Mouse (Mus musculus) neural tube, embryonic 14.5 days (tissue): Measurements from ENCODE around the gene Megf8. TPM values are rescaled to one million over a fixed set of nuclear protein-coding genes. Genes with fewer than 3 reads are reported as not detected.
A peak's percentile ranks its signal among the peaks of the same experiment; 100 is the strongest.

Experiments
- ATAC-seq: fragments of 200-750 bp; cut with Nextera tagmentation; 2 replicates; pipeline ENCODE4 v1.8.0; 2017; ENCODE audit warnings: low read depth, mild to moderate bottlenecking, moderate TSS enrichment, moderate library complexity
- H3K27ac ChIP-seq: fragments of 300-500 bp; sonication (generic); 2 replicates; pipeline ENCODE4 v1.5.1; 2014; ENCODE audit warnings: low read depth, mild to moderate bottlenecking, control low read depth, low read length, moderate library complexity, mixed read lengths
- H3K27me3 ChIP-seq: fragments of 300-500 bp; sonication (generic); 2 replicates; pipeline ENCODE4 v1.6.1; 2014; ENCODE audit warnings: low read length; ENCODE audit not compliant: control insufficient read depth, insufficient read depth
- H3K36me3 ChIP-seq: fragments of 300-500 bp; sonication (generic); 2 replicates; pipeline ENCODE4 v1.6.1; 2014; ENCODE audit warnings: low read length, mixed read lengths; ENCODE audit not compliant: control insufficient read depth, insufficient read depth
- H3K4me1 ChIP-seq: fragments of 300-500 bp; sonication (generic); 2 replicates; pipeline ENCODE4 v1.6.1; 2014; ENCODE audit warnings: low read length; ENCODE audit not compliant: control insufficient read depth, insufficient read depth
- H3K4me2 ChIP-seq: fragments of 300-500 bp; sonication (generic); 2 replicates; pipeline ENCODE4 v1.6.1; 2014; ENCODE audit warnings: mild to moderate bottlenecking, low read depth, low read length, control low read depth
- H3K4me3 ChIP-seq: fragments of 300-500 bp; sonication (generic); 2 replicates; pipeline ENCODE4 v1.5.1; 2014; ENCODE audit warnings: low read depth, low read length, control low read depth, mixed read lengths
- H3K9ac ChIP-seq: fragments of 300-500 bp; sonication (generic); replicated peaks from 2 replicates; pipeline ENCODE4 v1.6.1; 2014; ENCODE audit warnings: low read depth, mild to moderate bottlenecking, control low read depth, low read length, mixed read lengths
- H3K9me3 ChIP-seq: fragments of 300-500 bp; sonication (generic); 2 replicates; pipeline ENCODE4 v1.6.1; 2016; ENCODE audit warnings: low read length; ENCODE audit not compliant: control insufficient read depth
- WGBS: fragments of 180-500 bp; shearing (Covaris S2); extraction: QIAGEN DNeasy Blood & Tissue Kit; methylation state at CpG from one replicate; pipeline ENCODE4 v1.1.7; 2014; 5-methylcytosine and 5-hydroxymethylcytosine counted together
- polyA plus RNA-seq: library from polyadenylated mRNA; unstranded; fragments of >200 nt; fragmentation: Nextera tagmentation; extraction: Ambion mirVana; gene quantifications from 2 replicates; pipeline ENCODE4 v1.2.1, GENCODE M21; 2014

Megf8 gene
- polyA plus RNA-seq, 1 experiment from 2014 or later, result 22.6 TPM

- no peak overlapping the region for H3K27ac ChIP-seq
- H3K4me1 ChIP-seq, result no peaks in the 10 kb centered on the region; the same call in none of the 2 replicates
- H3K4me3 ChIP-seq, result no peak overlapping the region
- no peak overlapping the region for H3K9ac ChIP-seq
- H3K9me3 ChIP-seq, result no peaks in the 10 kb centered on the region
- H3K4me2 ChIP-seq, result no peak overlapping the region
- H3K27me3 ChIP-seq, result peaks cover 18% of the 10 kb centered on the region; the same call in 1 of the 2 replicates
- ATAC-seq, result no peak
- 1% methylated on average over 33 of the region's 33 CpGs for WGBS
- peaks cover 20% of the 10 kb centered on the region for H3K36me3 ChIP-seq
Observed at GRCm38 (mm10) chr7:25367632-25368293, 50.8 kb downstream of the Megf8 start.

DNA sequence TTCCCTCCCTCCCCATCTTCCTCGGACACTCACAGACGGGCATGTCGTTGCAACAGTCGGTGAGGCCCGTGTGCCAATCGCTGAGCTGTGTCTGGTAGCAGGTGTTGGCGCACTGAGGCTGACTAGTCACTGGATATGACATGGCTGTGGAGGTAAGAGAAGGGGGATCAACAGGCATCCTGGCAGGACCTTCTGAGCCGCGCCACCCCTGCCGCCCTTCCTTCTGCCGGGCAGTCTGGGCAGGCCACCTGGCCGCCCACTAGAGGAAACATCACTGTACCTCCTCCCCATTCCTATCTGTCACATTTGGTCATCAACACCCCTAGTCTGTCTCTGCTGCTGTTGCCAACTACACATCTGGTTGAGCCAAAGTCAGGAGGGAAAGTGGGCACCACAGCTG lies 51.4 kb downstream of the Megf8 start:
- H3K4me3 ChIP-seq, result no peak overlapping the region
- peaks cover 18% of the 10 kb centered on the region; the same call in 1 of the 2 replicates for H3K27me3 ChIP-seq
- H3K9ac ChIP-seq, result no peak overlapping the region
- ATAC-seq, result 0 out of 2 replicates have a peak, but pooled peaks have one; percentile 22
- H3K36me3 ChIP-seq, result peaks cover 14% of the 10 kb centered on the region; the same call in 1 of the 2 replicates
- no peaks in the 10 kb centered on the region; the same call in none of the 2 replicates for H3K4me1 ChIP-seq
- 17% methylated on average over 11 of the region's 12 CpGs for WGBS
- no peak overlapping the region for H3K27ac ChIP-seq
- H3K4me2 ChIP-seq, result no peak overlapping the region
- no peaks in the 10 kb centered on the region for H3K9me3 ChIP-seq

GRCm38 (mm10) chr7:25369058-25369749 lies 52.2 kb downstream of the Megf8 start, which contains the start of gene Cnfn:
Cnfn (minus strand) TSS chr7:25369724.
- H3K27me3 ChIP-seq, result peaks cover 18% of the 10 kb centered on the region; the same call in 1 of the 2 replicates

DNA sequence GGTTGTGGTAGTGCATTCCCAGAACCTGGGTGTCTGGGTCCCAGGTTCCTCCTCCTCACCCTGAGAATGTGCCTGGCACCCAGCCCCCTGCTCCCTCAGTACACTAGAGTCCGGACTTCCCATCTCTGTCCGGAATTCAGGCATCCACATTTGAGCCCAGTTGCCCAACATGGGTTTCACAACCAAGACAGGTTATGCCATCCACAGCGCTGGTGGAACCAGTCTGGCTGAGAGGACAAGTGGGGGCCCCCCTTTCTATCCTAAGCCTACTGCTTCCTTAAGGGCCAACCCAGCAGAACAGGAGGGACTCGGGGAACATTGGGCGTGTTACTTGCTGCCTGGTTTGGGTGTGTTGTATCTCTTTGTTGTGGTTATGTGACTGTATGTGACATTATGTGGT lies 55.5 kb downstream of the Megf8 start:
- Histone ChIP-seq H3K27ac (no peak overlapping the region), H3K9ac (no peak overlapping the region), H3K36me3 (no peaks in the 10 kb centered on the region), H3K4me3 (no peak overlapping the region), H3K4me1 (peaks cover 6% of the 10 kb centered on the region), H3K27me3 (peaks cover 15% of the 10 kb centered on the region; the same call in 1 of the 2 replicates), H3K9me3 (no peaks in the 10 kb centered on the region), H3K4me2 (no peak overlapping the region)
- no peak for ATAC-seq
- WGBS, result 89% methylated on average over 5 of the region's 5 CpGs

More at GRCm38 (mm10) chr7:25369058-25369749, 52.2 kb downstream of the Megf8 start, which contains the start of gene Cnfn:
- Histone ChIP-seq H3K4me1 (no peaks in the 10 kb centered on the region; the same call in none of the 2 replicates), H3K27ac (no peak within 1 kb of the TSS), H3K4me3 (no peak within 1 kb of the TSS), H3K9ac (no peak within 1 kb of the TSS), H3K9me3 (no peaks in the 10 kb centered on the region), H3K4me2 (no peak within 1 kb of the TSS), H3K36me3 (peaks cover 6% of the 10 kb centered on the region; the same call in 1 of the 2 replicates)
- no peak for ATAC-seq
- WGBS, result 52% methylated on average over 12 of the region's 12 CpGs

DNA sequence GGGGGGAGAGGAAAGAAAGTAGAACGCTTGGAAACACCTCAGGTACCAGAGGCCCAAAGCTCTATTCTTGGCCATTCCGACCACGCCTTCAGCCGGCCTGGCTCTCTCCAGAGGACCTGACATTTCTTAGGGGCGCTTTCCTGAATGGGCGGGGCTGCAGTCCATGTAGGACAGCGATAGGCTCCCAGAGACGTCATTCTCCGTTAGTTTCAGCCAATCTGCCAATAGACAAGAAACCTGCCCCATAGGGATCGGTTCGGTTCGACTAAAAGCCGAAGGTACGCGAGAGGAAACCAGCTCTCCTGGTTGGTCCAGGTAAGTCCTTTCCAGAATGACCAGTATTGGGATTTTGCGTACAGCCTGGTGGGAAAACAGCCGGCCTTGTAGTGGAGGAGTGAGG lies 59.6 kb downstream of the Megf8 start:
- no peak overlapping the region for H3K9ac ChIP-seq
- ATAC-seq, result peak; percentile 70
- H3K36me3 ChIP-seq, result 0 out of 2 replicates have a peak, but pooled peaks cover 2% of the 10 kb centered on the region

GRCm38 (mm10) chr7:25377100-25377700 lies 60.2 kb downstream of the Megf8 start:
- H3K27me3 ChIP-seq, result no peaks in the 10 kb centered on the region
- H3K27ac ChIP-seq, result no peak overlapping the region
- peak overlapping the region; percentile 16; the same call in 1 of the 2 replicates for H3K9ac ChIP-seq
- no peak for ATAC-seq
- peaks cover 6% of the 10 kb centered on the region; the same call in 1 of the 2 replicates for H3K4me1 ChIP-seq
- peak overlapping the region; percentile 32 for H3K4me3 ChIP-seq
- WGBS, result 41% methylated on average over 8 of the region's 8 CpGs
- peaks cover 7% of the 10 kb centered on the region; the same call in 1 of the 2 replicates for H3K36me3 ChIP-seq
- no peaks in the 10 kb centered on the region for H3K9me3 ChIP-seq
- H3K4me2 ChIP-seq, result peak overlapping the region; percentile 47

More for the DNA sequence above, 59.6 kb downstream of the Megf8 start:
- WGBS, result 6% methylated on average over 17 of the region's 17 CpGs
- Histone ChIP-seq H3K27ac (no peak overlapping the region), H3K9me3 (no peaks in the 10 kb centered on the region), H3K4me2 (peak overlapping the region; percentile 47), H3K27me3 (no peaks in the 10 kb centered on the region), H3K4me1 (peaks cover 6% of the 10 kb centered on the region; the same call in 1 of the 2 replicates), H3K4me3 (peak overlapping the region; percentile 32)

DNA sequence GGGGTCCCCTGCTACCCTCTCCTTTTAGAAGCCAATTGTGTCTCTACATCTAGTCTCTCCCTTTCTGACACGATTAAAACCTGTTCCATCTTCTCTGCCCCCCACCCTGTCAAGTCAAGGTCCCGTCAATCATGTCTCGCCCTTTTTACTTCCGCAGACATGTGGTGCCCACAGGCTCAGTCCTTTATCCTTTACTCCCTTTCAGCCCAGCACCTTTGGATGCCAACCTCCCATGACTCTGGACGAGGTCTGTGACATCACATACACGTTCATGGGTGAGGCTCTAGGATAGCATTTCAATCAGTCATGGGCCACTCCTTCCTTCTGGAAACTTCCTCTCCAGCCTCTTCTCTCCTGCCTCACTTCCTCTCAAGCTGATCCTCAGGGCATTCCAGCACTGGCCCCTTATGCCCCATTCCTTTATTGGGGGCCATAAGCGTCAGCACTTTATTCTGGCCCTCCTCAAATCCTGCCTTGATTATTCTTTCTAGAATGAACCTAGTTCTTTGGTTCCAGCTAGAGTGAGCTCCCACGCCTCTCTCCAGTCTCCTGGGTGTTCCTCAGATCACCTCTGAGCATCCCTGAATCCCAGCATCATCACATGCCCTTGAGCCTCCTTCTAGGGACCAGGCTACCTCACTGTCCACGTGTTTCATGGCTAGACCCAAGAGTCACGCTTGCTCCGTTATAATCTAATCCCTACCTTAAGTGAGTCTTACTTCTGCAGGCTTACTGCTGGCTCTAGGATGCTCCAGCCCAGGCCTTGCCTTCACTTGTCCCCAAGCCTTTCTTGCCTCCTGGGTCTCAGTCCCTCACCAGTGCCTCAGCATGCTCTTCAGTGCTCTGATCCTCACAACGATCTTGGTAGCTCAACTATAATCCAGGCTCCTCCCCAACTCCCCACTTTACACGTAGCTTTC lies 61.5 kb downstream of the Megf8 start:
- Histone ChIP-seq H3K36me3 (peaks cover 17% of the 10 kb centered on the region; the same call in 1 of the 2 replicates), H3K4me3 (no peak overlapping the region), H3K4me2 (no peak overlapping the region), H3K27me3 (no peaks in the 10 kb centered on the region), H3K4me1 (peaks cover 6% of the 10 kb centered on the region; the same call in 1 of the 2 replicates), H3K9me3 (no peaks in the 10 kb centered on the region), H3K27ac (no peak overlapping the region), H3K9ac (no peak overlapping the region)
- 85% methylated on average over 13 of the region's 13 CpGs for WGBS
- no peak for ATAC-seq
